Mouse (Mus musculus) embryonic facial prominence, embryonic 14.5 days (tissue): ENCODE results near the gene Mier1. TPM values are rescaled to one million over a fixed set of nuclear protein-coding genes. Genes with fewer than 3 reads are reported as not detected.

ENCODE experiments used
- ATAC-seq: fragments of 200-750 bp; cut with Nextera tagmentation; 2 replicates; pipeline ENCODE4 v1.8.0; 2017; ENCODE audit warnings: low read depth, moderate number of reproducible peaks, moderate TSS enrichment
- DNase-seq: peaks from one replicate; pipeline ENCODE4 v3.0.0-alpha.2; 2015; ENCODE audit warnings: low spot score
- H3K27ac ChIP-seq: fragments of 300-500 bp; sonication (generic); replicated peaks from 2 replicates; pipeline ENCODE4 v1.5.1; 2014; ENCODE audit warnings: low read depth, mild to moderate bottlenecking, low read length, moderate library complexity
- H3K27me3 ChIP-seq: fragments of 300-500 bp; sonication (generic); replicated peaks from 2 replicates; pipeline ENCODE4 v1.6.1; 2014; ENCODE audit warnings: low read length; ENCODE audit not compliant: control insufficient read depth, insufficient read depth
- H3K36me3 ChIP-seq: fragments of 300-500 bp; sonication (generic); 2 replicates; pipeline ENCODE4 v1.6.1; 2014; ENCODE audit warnings: low read length, mixed read lengths; ENCODE audit not compliant: control insufficient read depth, insufficient read depth
- H3K4me1 ChIP-seq: fragments of 300-500 bp; sonication (generic); 2 replicates; pipeline ENCODE4 v1.6.1; 2014; ENCODE audit warnings: antibody characterized with exemption, low read length; ENCODE audit not compliant: control insufficient read depth, insufficient read depth
- H3K4me2 ChIP-seq: fragments of 300-500 bp; sonication (generic); 2 replicates; pipeline ENCODE4 v1.6.1; 2014; ENCODE audit warnings: low read depth, mild to moderate bottlenecking, low read length, moderate library complexity, mixed read lengths
- H3K4me3 ChIP-seq: fragments of 300-500 bp; sonication (generic); 2 replicates; pipeline ENCODE4 v1.5.1; 2014; ENCODE audit warnings: low read depth, mild to moderate bottlenecking, low read length
- H3K9ac ChIP-seq: fragments of 300-500 bp; sonication (generic); 2 replicates; pipeline ENCODE4 v1.6.1; 2014; ENCODE audit warnings: low read depth, mild to moderate bottlenecking, low read length, moderate library complexity, mixed read lengths
- H3K9me3 ChIP-seq: fragments of 300-500 bp; sonication (generic); 2 replicates; pipeline ENCODE4 v1.6.1; 2016; ENCODE audit warnings: low read length; ENCODE audit not compliant: control insufficient read depth
- WGBS: fragments of 180-500 bp; shearing (Covaris S2); extraction: QIAGEN DNeasy Blood & Tissue Kit; methylation state at CpG from one replicate; pipeline ENCODE4 v1.1.7; 2014; 5-methylcytosine and 5-hydroxymethylcytosine counted together
- polyA plus RNA-seq: library from polyadenylated mRNA; unstranded; fragments of >200 nt; fragmentation: Nextera tagmentation; extraction: Ambion mirVana; gene quantifications from 2 replicates; pipeline ENCODE4 v1.2.1, GENCODE M21; 2014

Mier1 gene
- 34.0 and 36.1 TPM in 2 replicates for polyA plus RNA-seq

- Histone ChIP-seq H3K4me1 (peaks cover 14% of the 10 kb centered on the region), H3K27ac (peak within 1 kb of the TSS; percentile 99), H3K9me3 (no peaks in the 10 kb centered on the region), H3K4me3 (peak within 1 kb of the TSS; percentile 75), H3K36me3 (peaks cover 9% of the 10 kb centered on the region; the same call in 1 of the 2 replicates), H3K27me3 (no peaks in the 10 kb centered on the region), H3K9ac (peak within 1 kb of the TSS; percentile 90), H3K4me2 (peak within 1 kb of the TSS; percentile 79)
- DNase-seq (peak; percentile 98), ATAC-seq (peak; percentile 99)
- WGBS, result 0% methylated on average over 30 of the region's 90 CpGs
Observed at GRCm38 (mm10) chr4:103114184-103115111, at the start of gene Mier1, which contains the start of gene Wdr78. TSS of gene Mier1 (plus strand) at chr4:103114390. TSS of gene Wdr78 (minus strand) at chr4:103114555.

- Histone ChIP-seq H3K4me3 (no peak overlapping the region), H3K9ac (no peak overlapping the region), H3K9me3 (no peaks in the 10 kb centered on the region), H3K36me3 (no peaks in the 10 kb centered on the region), H3K27ac (no peak overlapping the region), H3K4me2 (no peak overlapping the region), H3K27me3 (no peaks in the 10 kb centered on the region), H3K4me1 (no peaks in the 10 kb centered on the region)
- no peak for DNase-seq
- 80% methylated on average over 2 of the region's 2 CpGs for WGBS
- no peak for ATAC-seq
Observed at GRCm38 (mm10) chr4:103064421-103064820, 49.8 kb upstream of the Mier1 start.

GRCm38 (mm10) chr4:103064976-103065375 is 49.2 kb upstream of the Mier1 start:
- Histone ChIP-seq H3K27ac (no peak overlapping the region), H3K4me1 (no peaks in the 10 kb centered on the region), H3K9me3 (no peaks in the 10 kb centered on the region), H3K4me2 (no peak overlapping the region), H3K9ac (no peak overlapping the region), H3K36me3 (no peaks in the 10 kb centered on the region), H3K4me3 (no peak overlapping the region), H3K27me3 (no peaks in the 10 kb centered on the region)
- DNase-seq (no peak), ATAC-seq (no peak)
- WGBS, result 70% methylated on average over 5 of the region's 5 CpGs

- Histone ChIP-seq H3K9ac (no peak overlapping the region), H3K36me3 (no peaks in the 10 kb centered on the region), H3K4me1 (no peaks in the 10 kb centered on the region), H3K9me3 (no peaks in the 10 kb centered on the region), H3K4me3 (no peak overlapping the region), H3K27ac (no peak overlapping the region), H3K4me2 (no peak overlapping the region), H3K27me3 (no peaks in the 10 kb centered on the region)
- ATAC-seq (peak; percentile 47; the same call in 1 of the 2 replicates), DNase-seq (peak; percentile 59)
- WGBS, result 60% methylated on average over 6 of the region's 6 CpGs
Observed at GRCm38 (mm10) chr4:103067906-103068655, 46.1 kb upstream of the Mier1 start.

- ATAC-seq (no peak), DNase-seq (peak; percentile 30)
- Histone ChIP-seq H3K27ac (no peak overlapping the region), H3K27me3 (no peaks in the 10 kb centered on the region), H3K4me1 (no peaks in the 10 kb centered on the region), H3K4me2 (no peak overlapping the region), H3K36me3 (no peaks in the 10 kb centered on the region), H3K9ac (no peak overlapping the region), H3K9me3 (no peaks in the 10 kb centered on the region), H3K4me3 (no peak overlapping the region)
- WGBS, result 45% methylated on average over 3 of the region's 3 CpGs
Observed at GRCm38 (mm10) chr4:103070631-103071030, 43.6 kb upstream of the Mier1 start.

GRCm38 (mm10) chr4:103085237-103085636 is 29.0 kb upstream of the Mier1 start:
- ATAC-seq (no peak), DNase-seq (no peak)
- Histone ChIP-seq H3K27ac (no peak overlapping the region), H3K27me3 (no peaks in the 10 kb centered on the region), H3K36me3 (no peaks in the 10 kb centered on the region), H3K9ac (no peak overlapping the region), H3K4me1 (no peaks in the 10 kb centered on the region), H3K4me2 (no peak overlapping the region), H3K4me3 (no peak overlapping the region), H3K9me3 (no peaks in the 10 kb centered on the region)
- 96% methylated on average over 5 of the region's 5 CpGs for WGBS

- H3K4me3 ChIP-seq, result no peak overlapping the region
- 86% methylated on average over 8 of the region's 8 CpGs for WGBS
Observed at GRCm38 (mm10) chr4:103095921-103096320, 18.3 kb upstream of the Mier1 start.

GRCm38 (mm10) chr4:103098532-103098931 is 15.7 kb upstream of the Mier1 start:
- H3K27me3 ChIP-seq, result no peaks in the 10 kb centered on the region
- H3K9ac ChIP-seq, result no peak overlapping the region
- ATAC-seq, result no peak
- no peaks in the 10 kb centered on the region for H3K36me3 ChIP-seq
- H3K4me3 ChIP-seq, result no peak overlapping the region
- H3K4me1 ChIP-seq, result no peaks in the 10 kb centered on the region
- H3K9me3 ChIP-seq, result no peaks in the 10 kb centered on the region
- no peak overlapping the region for H3K4me2 ChIP-seq
- DNase-seq, result no peak
- H3K27ac ChIP-seq, result no peak overlapping the region
- WGBS, result 90% methylated on average over 5 of the region's 5 CpGs

More at GRCm38 (mm10) chr4:103095921-103096320, 18.3 kb upstream of the Mier1 start:
- no peak overlapping the region for H3K27ac ChIP-seq
- H3K27me3 ChIP-seq, result no peaks in the 10 kb centered on the region
- no peak for ATAC-seq
- no peak overlapping the region for H3K4me2 ChIP-seq
- H3K4me1 ChIP-seq, result no peaks in the 10 kb centered on the region
- H3K36me3 ChIP-seq, result no peaks in the 10 kb centered on the region
- DNase-seq, result no peak
- no peak overlapping the region for H3K9ac ChIP-seq
- H3K9me3 ChIP-seq, result no peaks in the 10 kb centered on the region
